Mouse (Mus musculus): ENCODE results near the gene Wdfy3.

DNA sequence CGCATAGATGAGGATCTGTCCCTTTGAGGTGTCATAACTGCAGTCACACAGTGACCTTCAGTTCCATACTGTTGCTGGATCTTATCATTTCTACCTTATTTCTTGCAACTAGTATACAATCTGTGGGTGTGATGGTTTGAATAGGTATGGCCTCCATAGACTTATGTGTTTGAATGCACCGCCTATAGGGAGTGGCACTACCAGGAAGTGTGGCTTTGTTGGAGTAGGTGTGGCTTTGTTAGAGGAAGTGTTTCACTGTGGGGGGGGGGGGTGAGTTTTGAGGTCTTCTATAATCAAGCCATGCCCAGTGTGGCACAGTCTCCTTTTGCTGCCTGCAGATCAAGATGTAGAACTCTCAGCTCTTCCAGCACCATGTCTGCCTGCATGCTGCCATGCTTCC lies 21.3 kb downstream of the Wdfy3 start:
- TF ChIP-seq CTCF (IDR thresholded peaks at IDR 0.05; ENCODE audit: extremely low read depth, insufficient read depth, low read length): no peak
- no peak for TF ChIP-seq POLR2A (IDR thresholded peaks at IDR 0.05; ENCODE audit: extremely low read depth, insufficient read depth, low read length)
